Mouse (Mus musculus) brain, adult 10 weeks (tissue): ENCODE measurements around the gene Ticam1. TPM values are rescaled to one million over a fixed set of nuclear protein-coding genes. Genes with fewer than 3 reads are reported as not detected.

Experiments used
- polyA plus RNA-seq: library from polyadenylated mRNA; stranded (reverse); fragments of 350-450 nt; fragmentation: Illumina TruSeq; extraction: RNeasy Lipid Tissue Mini Kit (QIAGEN cat#74804); gene quantifications from one replicate; pipeline ENCODE4 v1.2.3, GENCODE M21; 2015; ENCODE audit warnings: low read depth, low replicate concordance

The Ticam1 gene
- 4.0 TPM for polyA plus RNA-seq

GRCm38 (mm10) chr17:56276643-56277566 is at the start of gene Ticam1:
Gene Ticam1, minus strand, starts transcription at chr17:56276786.

GRCm38 (mm10) chr17:56325450-56326152 is 49.0 kb upstream of the Ticam1 start, which contains the start of gene Kdm4b:
Gene Kdm4b, plus strand, starts transcription at chr17:56326062.

GRCm38 (mm10) chr17:56303160-56303846 is 26.7 kb upstream of the Ticam1 start, which contains the start of gene Uhrf1:
Gene Uhrf1, plus strand, starts transcription at chr17:56303321.

GRCm38 (mm10) chr17:56300186-56300585 is 23.6 kb upstream of the Ticam1 start, which contains the start of gene Arrdc5:
Gene Arrdc5, minus strand, starts transcription at chr17:56300286.

GRCm38 (mm10) chr17:56292531-56293222 is 16.1 kb upstream of the Ticam1 start, which contains the start of gene Plin3:
Gene Plin3, minus strand, starts transcription at chr17:56292873.

GRCm38 (mm10) chr17:56256239-56256881 is 20.2 kb downstream of the Ticam1 start, which contains the start of gene Fem1a:
Gene Fem1a, plus strand, starts transcription at chr17:56256810.

Other genes with a start within 250 kb of the Ticam1 start
- gene Sh3gl1, start 240.2 kb downstream of the Ticam1 start, polyA plus RNA-seq: 40.3 TPM
- gene Chaf1a, start 236.3 kb downstream of the Ticam1 start, polyA plus RNA-seq: 2.4 TPM
- gene Ubxn6, start 201.8 kb downstream of the Ticam1 start, polyA plus RNA-seq: 105 TPM
- gene Hdgfl2, start 197.2 kb downstream of the Ticam1 start, polyA plus RNA-seq: 82.6 TPM
- 1.1 TPM for gene Plin4, start 167.0 kb downstream of the Ticam1 start, polyA plus RNA-seq
- gene Plin5, start 159.2 kb downstream of the Ticam1 start, polyA plus RNA-seq: 0.67 TPM
- 2.5 TPM for gene Lrg1, start 154.8 kb downstream of the Ticam1 start, polyA plus RNA-seq
- 52.6 TPM for gene Sema6b, start 136.4 kb downstream of the Ticam1 start, polyA plus RNA-seq
- 9.1 TPM for gene Tnfaip8l1, start 114.3 kb downstream of the Ticam1 start, polyA plus RNA-seq
- gene Mydgf, start 92.9 kb downstream of the Ticam1 start, polyA plus RNA-seq: 53.9 TPM
- 44.0 TPM for gene Dpp9, start 57.9 kb downstream of the Ticam1 start, polyA plus RNA-seq
- 19.5 TPM for gene Fem1a, start 20.0 kb downstream of the Ticam1 start, polyA plus RNA-seq
- gene Plin3, start 16.1 kb upstream of the Ticam1 start, polyA plus RNA-seq: 16.0 TPM
- gene Arrdc5, start 23.5 kb upstream of the Ticam1 start, polyA plus RNA-seq: not detected
- gene Uhrf1, start 26.5 kb upstream of the Ticam1 start, polyA plus RNA-seq: 1.2 TPM
- 39.1 TPM for gene Kdm4b, start 49.3 kb upstream of the Ticam1 start, polyA plus RNA-seq
- gene Ptprs, start 199.7 kb upstream of the Ticam1 start, polyA plus RNA-seq: 220 TPM
- not detected for gene Znrf4, start 235.6 kb upstream of the Ticam1 start, polyA plus RNA-seq